Mouse (Mus musculus): ENCODE data around the gene Gm7102. TPM values are rescaled to one million over a fixed set of nuclear protein-coding genes. Genes with fewer than 3 reads are reported as not detected.
"Not testable (repeated sequence)": the region's sequence is repeated elsewhere in the genome, so short reads cannot be mapped to it uniquely, and the experiment has no call there.

Gene Gm7102
- not detected for total RNA-seq (2021)

GRCm38 (mm10) chr19:61175756-61176324 lies at the start of gene Gm7102:
Gm7102 (minus strand) TSS chr19:61176309.
- no peak for DNase-seq

GRCm38 (mm10) chr19:61224678-61225525 lies 48.8 kb upstream of the Gm7102 start:
- no peak for DNase-seq

- DNase-seq, result no peak
Observed at GRCm38 (mm10) chr19:61223706-61224328, 47.7 kb upstream of the Gm7102 start.

GRCm38 (mm10) chr19:61207506-61207905 lies 31.4 kb upstream of the Gm7102 start:
- not testable (repeated sequence) for DNase-seq

- DNase-seq, result peak; percentile 24 to 26
Observed at GRCm38 (mm10) chr19:61199836-61200235, 23.7 kb upstream of the Gm7102 start.

GRCm38 (mm10) chr19:61199316-61199715 lies 23.2 kb upstream of the Gm7102 start:
- DNase-seq, result peak; percentile 80 to 83

GRCm38 (mm10) chr19:61183590-61183989 lies 7.5 kb upstream of the Gm7102 start, which contains the start of gene Gm6020:
Gm6020 (plus strand) TSS chr19:61183890.
- not testable (repeated sequence) for DNase-seq

- DNase-seq, result no peak
Observed at GRCm38 (mm10) chr19:61151701-61152420, 24.2 kb downstream of the Gm7102 start.

- no peak for DNase-seq
Observed at GRCm38 (mm10) chr19:61151372-61151700, 24.8 kb downstream of the Gm7102 start.

GRCm38 (mm10) chr19:61141299-61141698 lies 34.8 kb downstream of the Gm7102 start:
- no peak for DNase-seq

GRCm38 (mm10) chr19:61140342-61141206 lies 35.5 kb downstream of the Gm7102 start, which contains the start of gene Zfp950:
Zfp950 (minus strand) TSS chr19:61140840.
- DNase-seq, result peak; percentile 78 to 80

GRCm38 (mm10) chr19:61138655-61139054 lies 37.5 kb downstream of the Gm7102 start:
- no peak for DNase-seq

- DNase-seq, result no peak
Observed at GRCm38 (mm10) chr19:61131096-61131495, 45.0 kb downstream of the Gm7102 start.

Other genes starting within 250 kb of the Gm7102 start
- gene Zfp950, start 35.5 kb downstream of the Gm7102 start, total RNA-seq (2021), result 10 to 100 TPM; 54.5 to 58.5 TPM
- gene Gm6020, start 7.6 kb upstream of the Gm7102 start, total RNA-seq (2021), result not detected
- gene Csf2ra, start 52.1 kb upstream of the Gm7102 start, total RNA-seq (2021), result 10 to 100 TPM; 38.3 to 38.6 TPM
- gene Gm21060, start 120.8 kb upstream of the Gm7102 start, total RNA-seq (2021), result not detected

All from layer of hippocampus, postnatal 36 days (tissue).